Mouse (Mus musculus) cerebellum, adult 11-12 months (tissue): Measurements from ENCODE around the gene Daam1.

Source experiments
- DNase-seq: peaks from one replicate; pipeline ENCODE4 v3.0.0; 2022

The Daam1 gene

GRCm38 (mm10) chr12:71975626-71976025 is 144.7 kb downstream of the Daam1 start:
- DNase-seq, result no peak

- no peak for DNase-seq
Measured at GRCm38 (mm10) chr12:71976361-71976960, 145.6 kb downstream of the Daam1 start.

DNA sequence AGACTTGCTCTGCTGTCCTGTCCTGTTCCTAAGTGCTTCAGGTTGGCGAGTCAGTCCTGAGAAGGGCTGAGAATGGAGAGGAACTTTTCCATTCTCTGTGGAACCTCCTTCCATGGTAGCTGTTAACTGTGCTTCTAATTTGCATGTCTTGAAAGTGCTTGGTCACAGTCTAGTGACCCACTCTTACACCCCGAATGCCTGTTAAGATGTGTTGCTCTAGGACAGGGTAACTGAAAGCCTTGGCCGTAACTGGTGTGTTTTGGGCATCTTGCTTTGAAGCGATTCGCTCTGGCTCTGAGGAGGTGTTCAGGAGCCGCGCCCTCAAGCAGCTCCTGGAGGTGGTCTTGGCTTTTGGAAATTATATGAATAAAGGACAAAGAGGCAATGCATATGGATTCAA is 146.5 kb downstream of the Daam1 start:
- DNase-seq, result no peak

DNA sequence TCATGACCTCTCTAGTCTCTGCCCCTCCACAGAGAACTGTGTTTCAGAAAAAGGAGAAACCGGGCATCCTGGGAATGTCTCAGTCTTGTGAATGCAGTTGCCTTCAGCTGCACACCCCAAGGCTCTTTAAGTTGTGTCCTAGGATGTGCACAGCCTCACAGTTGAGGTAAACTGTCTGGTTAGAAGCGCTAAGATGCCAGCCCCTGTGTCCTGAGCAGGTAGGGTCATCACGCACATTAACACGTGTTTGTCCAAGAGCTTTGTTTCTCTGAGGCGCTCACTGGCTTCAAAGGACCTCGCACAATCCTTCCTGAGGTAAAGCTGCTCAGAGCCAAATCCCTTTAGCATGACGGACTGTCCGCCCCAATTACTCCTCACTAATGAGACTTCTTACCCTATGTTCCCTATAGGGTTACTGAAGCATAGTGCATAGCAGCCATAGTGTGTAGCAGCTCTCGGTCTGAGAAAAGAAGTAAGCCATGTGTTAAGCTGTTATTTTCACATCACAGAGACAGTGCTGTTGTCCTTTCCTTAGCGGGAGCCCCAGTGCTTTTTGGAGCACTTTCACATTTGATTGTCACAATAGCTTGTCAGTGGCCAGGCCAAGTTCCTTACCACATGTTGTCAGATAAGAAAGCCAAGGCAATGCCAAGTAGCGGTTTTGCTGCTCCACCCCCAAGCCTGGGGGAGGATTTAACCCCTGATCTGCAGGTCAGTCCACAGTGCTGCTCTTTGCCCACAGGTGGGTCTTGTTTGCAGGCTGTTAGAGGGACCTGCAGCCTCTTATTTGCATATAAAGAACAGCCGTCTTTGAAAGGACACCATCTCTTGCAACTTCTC is 147.9 kb downstream of the Daam1 start:
- no peak for DNase-seq

- DNase-seq, result no peak
Measured at GRCm38 (mm10) chr12:71980166-71980565, 149.3 kb downstream of the Daam1 start.

- DNase-seq, result no peak
Measured at GRCm38 (mm10) chr12:71980746-71981145, 149.9 kb downstream of the Daam1 start.

- no peak for DNase-seq
Measured at GRCm38 (mm10) chr12:71981250-71981649, 150.4 kb downstream of the Daam1 start.

- no peak for DNase-seq
Measured at GRCm38 (mm10) chr12:71981791-71982190, 150.9 kb downstream of the Daam1 start.

- DNase-seq, result no peak
Measured at GRCm38 (mm10) chr12:71983102-71983715, 152.3 kb downstream of the Daam1 start.

DNA sequence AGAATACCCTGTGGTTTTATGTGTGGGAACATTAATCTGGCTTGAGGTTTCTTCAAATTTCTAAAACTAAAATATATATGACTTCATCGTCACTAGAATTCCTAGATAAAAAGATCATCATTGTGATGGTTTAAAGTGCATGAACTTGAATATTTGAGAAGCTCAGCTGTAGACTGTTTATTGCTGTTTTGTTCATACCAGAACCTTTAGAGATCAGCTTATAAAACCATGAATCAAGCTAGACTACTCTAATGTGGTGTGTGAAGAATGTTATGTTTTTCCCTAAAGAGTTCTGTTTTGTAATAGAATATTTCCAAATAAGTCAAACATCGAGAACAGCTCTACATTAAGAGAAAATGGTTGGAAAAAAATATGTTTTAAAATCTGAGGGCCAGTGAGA is 156.3 kb downstream of the Daam1 start:
- no peak for DNase-seq

DNA sequence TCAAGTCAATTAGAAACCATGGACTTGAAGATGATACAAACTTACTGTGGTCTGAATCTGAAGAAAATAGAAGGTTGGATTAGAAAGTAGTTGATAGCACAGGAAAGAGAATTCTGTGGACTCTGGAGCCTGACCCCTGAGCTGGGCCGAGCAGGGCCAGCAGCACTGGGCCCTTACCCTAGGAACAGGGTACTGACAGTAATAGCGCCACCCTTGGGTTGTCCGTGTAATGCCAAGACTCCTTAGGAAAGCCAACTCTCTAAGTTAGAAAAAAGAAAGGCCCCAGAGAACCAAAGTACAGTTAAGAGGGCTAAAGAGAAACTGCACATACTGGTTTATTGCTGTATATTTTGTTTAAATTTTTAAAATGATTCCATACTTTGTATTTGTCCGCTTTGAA is 157.0 kb downstream of the Daam1 start:
- no peak for DNase-seq

GRCm38 (mm10) chr12:71989596-71989995 is 158.7 kb downstream of the Daam1 start:
- DNase-seq, result no peak

GRCm38 (mm10) chr12:71992599-71993210 is 161.8 kb downstream of the Daam1 start:
- no peak for DNase-seq

DNA sequence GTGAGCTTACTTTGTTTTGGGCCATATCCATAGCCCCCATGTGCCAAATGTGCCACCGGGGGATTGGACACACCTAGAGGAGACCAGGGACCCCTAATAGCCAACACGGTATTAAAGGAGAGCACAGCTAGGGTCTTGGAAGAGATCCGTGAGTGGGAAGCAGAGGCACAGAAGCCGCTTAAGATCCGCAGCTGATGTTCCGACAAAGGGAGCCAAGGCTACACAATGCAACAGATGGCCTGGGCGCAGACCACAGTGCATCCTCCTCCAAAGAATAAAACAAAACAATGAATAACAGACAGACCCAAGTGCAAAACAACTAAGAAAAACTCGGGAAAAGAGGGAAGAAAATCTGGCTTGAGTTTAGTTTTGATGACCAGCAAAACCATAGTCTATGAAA is 165.0 kb downstream of the Daam1 start:
- DNase-seq, result no peak

- no peak for DNase-seq
Measured at GRCm38 (mm10) chr12:71996920-71997319, 166.0 kb downstream of the Daam1 start.

GRCm38 (mm10) chr12:71997364-71997763 is 166.5 kb downstream of the Daam1 start:
- no peak for DNase-seq

DNA sequence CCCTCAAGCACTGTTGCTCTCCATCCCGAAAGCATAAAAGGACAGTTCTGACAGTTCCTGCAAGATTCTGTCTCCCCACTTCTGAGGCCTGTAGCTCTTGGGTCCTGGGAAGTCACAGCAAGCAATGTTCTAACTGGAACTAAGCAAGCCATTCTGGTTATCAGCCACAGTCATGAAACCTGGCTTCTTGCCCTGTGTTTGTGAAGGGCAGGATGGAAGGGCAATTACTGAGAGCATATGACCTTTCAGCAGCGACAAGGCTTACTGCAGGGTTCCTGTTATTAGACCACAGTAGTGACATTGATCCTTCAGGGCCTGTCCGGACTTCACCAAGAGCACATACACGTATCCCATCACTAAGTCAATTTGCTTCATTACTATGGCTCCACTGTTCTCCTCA is 167.8 kb downstream of the Daam1 start:
- DNase-seq, result no peak

GRCm38 (mm10) chr12:71999671-72000070 is 168.8 kb downstream of the Daam1 start:
- DNase-seq, result no peak

DNA sequence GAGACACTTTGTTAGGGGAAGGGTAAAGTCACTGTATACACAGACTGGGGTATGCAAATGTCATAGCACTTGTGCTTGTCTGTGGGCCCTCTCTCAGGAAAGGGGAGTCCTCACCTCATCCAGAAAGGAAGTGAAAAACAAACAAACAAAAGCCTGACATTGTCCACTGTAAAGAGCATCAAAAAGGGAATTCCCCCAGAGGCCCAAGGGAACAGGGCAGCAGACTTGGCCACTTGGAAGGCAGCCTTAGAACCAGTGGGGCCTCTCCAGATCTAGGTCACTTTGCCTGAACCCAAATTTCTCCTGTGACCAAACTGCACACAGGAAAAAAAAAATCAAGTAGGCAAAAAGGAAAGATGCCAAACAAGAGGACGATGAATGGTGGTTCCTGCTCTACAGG is 170.9 kb downstream of the Daam1 start:
- peak; percentile 51 for DNase-seq

- no peak for DNase-seq
Measured at GRCm38 (mm10) chr12:72005307-72005706, 174.4 kb downstream of the Daam1 start.

DNA sequence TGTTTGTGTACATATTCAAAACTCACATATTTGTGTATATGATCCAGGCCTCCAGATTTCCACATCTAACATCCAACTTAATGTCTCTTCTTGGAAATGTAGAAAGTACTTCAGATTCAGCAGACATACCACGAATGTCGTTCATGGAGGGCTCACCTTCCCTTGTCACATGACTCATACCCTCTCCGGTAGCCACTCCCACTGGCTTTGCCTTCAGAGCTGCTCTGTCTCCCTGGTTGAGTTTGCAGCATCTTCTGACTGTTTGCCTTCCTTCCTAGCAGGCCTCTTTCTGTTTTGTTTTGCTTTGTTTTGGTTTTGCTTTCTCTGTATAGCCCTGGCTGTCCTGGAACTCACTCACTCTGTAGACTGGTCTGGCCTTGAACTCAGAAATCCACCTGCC is 176.8 kb downstream of the Daam1 start:
- DNase-seq, result no peak

GRCm38 (mm10) chr12:72009051-72009902 is 178.4 kb downstream of the Daam1 start:
- no peak for DNase-seq

- DNase-seq, result no peak
Measured at GRCm38 (mm10) chr12:72011404-72011803, 180.5 kb downstream of the Daam1 start.
